Mouse (Mus musculus) cortical plate, adult 2 months (tissue): Measurements from ENCODE around the gene Ankrd13a.

Experiments
- CTCF ChIP-seq: fragments of 200-500 bp; IDR thresholded peaks from 2 replicates; pipeline ENCODE4 v1.5.1; 2011; ENCODE audit warnings: mild to moderate bottlenecking, control low read depth, low read length; ENCODE audit not compliant: insufficient read depth; ENCODE audit errors: extremely low read depth
- POLR2A ChIP-seq: fragments of 200-500 bp; IDR thresholded peaks from 2 replicates; pipeline ENCODE4 v1.6.1; 2011; ENCODE audit warnings: mild to moderate bottlenecking, low read length, control low read depth; ENCODE audit not compliant: insufficient read depth; ENCODE audit errors: extremely low read depth

GRCm38 (mm10) chr5:114771796-114772195, 2.7 kb upstream of the Ankrd13a start:
- no peak for TF ChIP-seq POLR2A
- no peak for TF ChIP-seq CTCF
